In the genomic region with DNA sequence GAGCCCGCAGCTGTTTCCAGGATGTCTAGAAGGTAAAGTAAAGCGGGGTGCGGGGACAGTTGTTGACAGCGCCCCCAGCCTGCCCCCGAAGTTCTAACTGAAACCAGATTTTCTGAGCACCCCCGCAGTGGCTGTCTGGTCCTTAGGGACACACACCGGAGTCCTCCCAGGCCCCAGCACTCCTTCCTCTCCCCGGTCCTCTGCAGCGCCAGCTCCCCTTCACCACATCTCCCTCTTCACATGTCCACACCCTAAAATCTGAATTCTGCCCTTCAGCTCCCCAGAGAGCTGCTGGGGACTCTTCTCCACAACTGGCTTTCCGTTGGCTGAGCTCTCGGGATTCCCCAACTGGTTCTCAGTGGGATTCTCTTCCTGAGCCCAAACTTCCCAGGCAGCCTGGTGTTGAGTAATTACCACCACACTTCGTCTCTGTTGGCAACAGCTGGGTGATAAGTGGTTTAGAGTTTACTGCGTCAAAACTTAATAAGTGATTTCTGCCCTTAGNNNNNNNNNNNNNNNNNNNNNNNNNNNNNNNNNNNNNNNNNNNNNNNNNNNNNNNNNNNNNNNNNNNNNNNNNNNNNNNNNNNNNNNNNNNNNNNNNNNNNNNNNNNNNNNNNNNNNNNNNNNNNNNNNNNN, we compare ENCODE assay signal across 8 mouse cellular contexts. TPM values are rescaled to one million over a fixed set of nuclear protein-coding genes. Genes with fewer than 3 reads are reported as not detected.
DNase-seq lines count a peak whose midpoint lies in the region; ATAC-seq lines count a peak whose summit lies in the region.

No protein-coding gene starts in this region.

- no peaks in the 10 kb centered on the region for H3K9me3 ChIP-seq in embryonic facial prominence, embryonic 14.5 days (ENCODE audit: control insufficient read depth, low read length)
- H3K9me3 ChIP-seq in heart, embryonic 16.5 days (replicated peaks; ENCODE audit: control insufficient read depth, low read length): no peaks in the 10 kb centered on the region

- peaks cover 12% of the 10 kb centered on the region for H3K4me1 ChIP-seq in embryonic facial prominence, embryonic 14.5 days (ENCODE audit: control insufficient read depth, insufficient read depth, low read length)
- H3K4me1 ChIP-seq in heart, embryonic 16.5 days (ENCODE audit: control insufficient read depth, insufficient read depth, low read length): peaks cover 30% of the 10 kb centered on the region

- no peaks in the 10 kb centered on the region for H3K27me3 ChIP-seq in embryonic facial prominence, embryonic 14.5 days (replicated peaks; ENCODE audit: control insufficient read depth, insufficient read depth, low read length)
- H3K27me3 ChIP-seq in heart, embryonic 16.5 days (ENCODE audit: control insufficient read depth, insufficient read depth, low read length): no peaks in the 10 kb centered on the region

- H3K9ac ChIP-seq in embryonic facial prominence, embryonic 14.5 days (ENCODE audit: low read depth, low read length): peak overlapping the region; percentile 87
- H3K9ac ChIP-seq in heart, embryonic 16.5 days (ENCODE audit: low read length): peak overlapping the region; percentile 98

- peak; percentile 78 for DNase-seq in adrenal gland, adult 2 months
- no peak for DNase-seq in adrenal gland, postnatal 25 days
- peak; percentile 69 for DNase-seq in embryonic facial prominence, embryonic 14.5 days (ENCODE audit: low spot score)
- peak; percentile 58 for DNase-seq in kidney, postnatal 10 days
- peak; percentile 69 for DNase-seq in lung, postnatal 36 days
- peak; percentile 52 for DNase-seq in retina, postnatal 1 day

- H3K36me3 ChIP-seq in embryonic facial prominence, embryonic 14.5 days (ENCODE audit: control insufficient read depth, insufficient read depth, low read length): peaks cover 20% of the 10 kb centered on the region
- peaks cover 16% of the 10 kb centered on the region; the same call in 1 of the 2 replicates for H3K36me3 ChIP-seq in heart, embryonic 16.5 days (ENCODE audit: control insufficient read depth, insufficient read depth)

- H3K4me3 ChIP-seq in embryonic facial prominence, embryonic 14.5 days (ENCODE audit: low read depth, low read length): peak overlapping the region; percentile 72
- H3K4me3 ChIP-seq in heart, embryonic 16.5 days (ENCODE audit: low read length): peak overlapping the region; percentile 86

- H3K27ac ChIP-seq in embryonic facial prominence, embryonic 14.5 days (replicated peaks; ENCODE audit: low read depth, low read length): peak overlapping the region; percentile 82
- peak overlapping the region; percentile 95 for H3K27ac ChIP-seq in heart, embryonic 16.5 days (ENCODE audit: low read length)

- ATAC-seq in CD4-positive, CD25-positive, alpha-beta regulatory T cell, adult 4 months: peak; percentile 33
- ATAC-seq in embryonic facial prominence, embryonic 14.5 days (ENCODE audit: low read depth): peak; percentile 14
- peak; percentile 42 for ATAC-seq in heart, embryonic 16.5 days (replicated peaks; ENCODE audit: extremely low read depth, insufficient read depth, low FRiP score)

- 2% methylated on average over 6 of the region's 13 CpGs for WGBS in embryonic facial prominence, embryonic 14.5 days
- under 1% methylated on average over 13 of the region's 13 CpGs for WGBS in heart, embryonic 16.5 days

- peak overlapping the region; percentile 76 for H3K4me2 ChIP-seq in embryonic facial prominence, embryonic 14.5 days (ENCODE audit: low read depth, low read length)
- H3K4me2 ChIP-seq in heart, embryonic 16.5 days (ENCODE audit: low read depth, low read length): peak overlapping the region; percentile 85

RNA-seq across cellular contexts. Expression of gene Il10rb, which starts 0.7 kb away (rescaled TPM):
- total RNA-seq in adrenal gland, adult 2 months (2021): 100 to 1,000 TPM; 255 to 258 TPM
- 97.1 and 107 TPM in 2 replicates for polyA plus RNA-seq in adrenal gland, adult 2 months (2012; rRNA removed)
- 281 and 313 TPM in 2 replicates for total RNA-seq in adrenal gland, postnatal 25 days (2021)
- polyA plus RNA-seq in CD4-positive, CD25-positive, alpha-beta regulatory T cell, adult 4 months (2017; shearing (Covaris generic)): 100 to 1,000 TPM; 131 to 143 TPM
- polyA plus RNA-seq in embryonic facial prominence, embryonic 14.5 days (2014; fragmentation: Nextera tagmentation; extraction: Ambion mirVana): 32.6 and 33.2 TPM in 2 replicates
- 71.3 and 75.1 TPM in 2 replicates for polyA plus RNA-seq in heart, embryonic 16.5 days (2015; fragmentation: Nextera tagmentation; extraction: Ambion mirVana)

RNA-seq across cellular contexts. Expression of gene Gm21970, which starts 15.2 kb away (rescaled TPM):
- under 1 TPM in 1 of 2 experiments, not detected in 1; 0.69 TPM for total RNA-seq in adrenal gland, adult 2 months (2021)
- polyA plus RNA-seq in adrenal gland, adult 2 months (2012; rRNA removed): not detected in 2 replicates
- total RNA-seq in adrenal gland, postnatal 25 days (2021): not detected in 2 replicates
- polyA plus RNA-seq in CD4-positive, CD25-positive, alpha-beta regulatory T cell, adult 4 months (2017; shearing (Covaris generic)): not detected
- not detected in 2 replicates for polyA plus RNA-seq in embryonic facial prominence, embryonic 14.5 days (2014; fragmentation: Nextera tagmentation; extraction: Ambion mirVana)
- not detected in 2 replicates for polyA plus RNA-seq in heart, embryonic 16.5 days (2015; fragmentation: Nextera tagmentation; extraction: Ambion mirVana)

RNA-seq across cellular contexts. Expression of gene Ifnar2, which starts 34.1 kb away (rescaled TPM):
- 100 to 1,000 TPM; 112 to 134 TPM for total RNA-seq in adrenal gland, adult 2 months (2021)
- 225 and 282 TPM in 2 replicates for polyA plus RNA-seq in adrenal gland, adult 2 months (2012; rRNA removed)
- 101 and 110 TPM in 2 replicates for total RNA-seq in adrenal gland, postnatal 25 days (2021)
- 10 to 100 TPM; 45.8 to 48.2 TPM for polyA plus RNA-seq in CD4-positive, CD25-positive, alpha-beta regulatory T cell, adult 4 months (2017; shearing (Covaris generic))
- 62.7 and 67.7 TPM in 2 replicates for polyA plus RNA-seq in embryonic facial prominence, embryonic 14.5 days (2014; fragmentation: Nextera tagmentation; extraction: Ambion mirVana)
- 53.5 and 63.7 TPM in 2 replicates for polyA plus RNA-seq in heart, embryonic 16.5 days (2015; fragmentation: Nextera tagmentation; extraction: Ambion mirVana)
